Mouse (Mus musculus) embryonic fibroblast, embryonic 13.5 days (primary cell): Measurements from ENCODE around the gene Ndufb5.
"Not testable (repeated sequence)": the region's sequence is repeated elsewhere in the genome, so short reads cannot be mapped to it uniquely, and the experiment has no call there.

Experiments
- CTCF ChIP-seq: IDR thresholded peaks from 2 replicates; pipeline ENCODE4 v1.5.1; 2011; ENCODE audit warnings: mild to moderate bottlenecking, control low read depth, low read length, moderate library complexity, borderline replicate concordance; ENCODE audit not compliant: insufficient read depth
- POLR2A ChIP-seq: IDR thresholded peaks from 2 replicates; pipeline ENCODE4 v1.6.1; 2011; ENCODE audit warnings: low read depth, mild to moderate bottlenecking, control low read depth, low read length, moderate library complexity

DNA sequence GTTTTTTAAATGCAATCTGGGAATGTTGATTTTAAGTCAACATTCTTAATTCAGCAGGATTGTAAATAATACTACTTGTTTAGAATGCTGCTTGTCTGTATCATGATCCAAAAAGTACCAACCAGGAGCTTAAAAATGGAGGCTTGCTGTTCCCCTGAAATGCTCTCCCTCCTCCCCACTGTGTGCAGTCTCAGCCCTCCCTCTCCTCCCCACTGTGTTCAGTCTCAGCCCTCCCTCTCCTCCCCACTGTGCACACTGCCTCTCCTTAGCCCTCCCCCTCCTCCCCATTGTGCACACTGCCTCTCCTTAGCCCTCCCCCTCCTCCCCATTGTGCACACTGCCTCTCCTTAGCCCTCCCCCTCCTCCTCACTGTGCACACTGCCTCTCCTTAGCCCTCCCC lies 8.6 kb downstream of the Ndufb5 start:
- TF ChIP-seq CTCF, POLR2A: not testable (repeated sequence)
